Mouse (Mus musculus) G1E-ER4 (cell line): ENCODE measurements around the gene Zpbp2. TPM values are rescaled to one million over a fixed set of nuclear protein-coding genes. Genes with fewer than 3 reads are reported as not detected.

Source experiments
- GATA1 ChIP-seq: IDR thresholded peaks from one replicate; pipeline ENCODE4 v1.8.0; 2012; ENCODE audit warnings: low read length, inconsistent platforms
- polyA plus RNA-seq: library from polyadenylated mRNA; stranded (reverse); fragments of >175 nt; gene quantifications from 2 replicates; pipeline ENCODE4 v1.2.3, GENCODE M21; 2012

The Zpbp2 gene
- 0.35 and 0.39 TPM in 2 replicates for polyA plus RNA-seq

GRCm38 (mm10) chr11:98550975-98551828 lies at the start of gene Zpbp2:
Gene Zpbp2, plus strand, starts transcription at chr11:98551097.
- peak; percentile 86 for TF ChIP-seq GATA1

DNA sequence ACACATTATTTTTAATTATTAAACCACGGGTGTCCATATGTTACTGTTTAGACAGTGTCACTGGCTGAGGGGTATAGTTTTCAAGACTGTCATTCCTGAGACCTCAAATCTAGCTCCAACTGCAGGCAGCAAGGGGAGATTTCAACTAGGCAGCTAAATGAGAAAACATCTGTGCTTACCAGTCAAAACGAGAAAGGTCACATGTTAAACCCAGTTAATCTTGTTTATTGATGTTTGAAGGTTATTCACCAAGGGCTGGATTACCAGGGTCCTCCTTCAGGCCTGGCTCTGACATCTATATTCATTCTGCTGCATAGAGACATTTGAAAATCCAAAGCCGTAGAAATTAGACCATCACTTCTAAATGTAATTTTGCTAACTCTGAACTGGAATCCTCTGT lies 46.0 kb upstream of the Zpbp2 start:
- TF ChIP-seq GATA1 = no peak

- no peak for TF ChIP-seq GATA1
These were observed 41.5 kb upstream of the Zpbp2 start for GRCm38 (mm10) chr11:98509434-98509833.

- no peak for TF ChIP-seq GATA1
These were observed 40.8 kb upstream of the Zpbp2 start for GRCm38 (mm10) chr11:98510125-98510524.

GRCm38 (mm10) chr11:98512881-98513280 lies 38.0 kb upstream of the Zpbp2 start:
- TF ChIP-seq GATA1 = no peak

DNA sequence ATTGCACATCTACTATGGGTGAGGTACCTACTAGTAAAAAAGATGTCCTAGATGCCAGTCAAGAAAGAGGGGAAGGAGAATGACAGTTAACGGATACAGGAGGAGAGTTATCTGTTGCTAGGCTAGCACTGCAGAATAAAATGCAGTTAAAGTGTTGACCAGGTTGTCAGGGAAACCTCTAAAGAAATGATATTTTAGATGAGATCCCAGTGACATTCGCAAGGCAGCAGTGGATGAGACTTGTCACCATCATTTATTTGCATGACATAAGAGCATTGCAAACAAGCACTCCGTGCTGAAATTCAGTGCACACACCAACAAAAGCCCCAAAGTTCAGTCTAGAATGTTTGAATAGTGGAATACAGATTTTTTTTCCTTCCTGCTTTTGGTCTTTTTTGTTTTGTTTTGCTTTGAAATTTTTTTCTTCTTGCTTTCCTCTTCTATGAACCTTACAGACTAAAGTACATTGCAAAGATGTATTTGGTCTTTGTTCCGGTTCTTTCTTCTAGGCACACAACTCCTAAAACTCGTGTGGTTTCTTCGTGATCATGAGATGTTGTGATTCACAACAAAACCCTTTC lies 37.5 kb upstream of the Zpbp2 start:
- TF ChIP-seq GATA1 = no peak

DNA sequence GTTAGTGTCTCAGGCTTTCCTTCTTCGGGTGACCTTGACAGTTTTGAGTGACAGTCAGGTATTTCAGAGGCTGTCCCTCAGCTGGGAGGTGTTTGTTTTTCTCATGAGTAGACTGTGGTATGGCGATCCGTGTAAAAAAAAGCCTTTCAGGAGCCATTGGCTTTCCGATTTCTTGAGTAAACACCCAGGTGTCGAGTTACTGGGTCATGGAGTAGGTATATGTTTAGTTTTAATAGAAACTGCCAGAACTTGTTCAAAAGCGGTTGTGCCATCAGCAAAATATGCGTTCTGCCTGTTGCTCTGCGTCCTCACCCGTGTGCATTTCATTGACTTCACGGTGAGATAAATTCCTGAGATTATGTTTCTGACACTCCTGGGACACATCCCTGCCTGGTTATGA lies 30.4 kb upstream of the Zpbp2 start:
- TF ChIP-seq GATA1 = no peak

GRCm38 (mm10) chr11:98525140-98525539 lies 25.8 kb upstream of the Zpbp2 start:
- TF ChIP-seq GATA1 = no peak

DNA sequence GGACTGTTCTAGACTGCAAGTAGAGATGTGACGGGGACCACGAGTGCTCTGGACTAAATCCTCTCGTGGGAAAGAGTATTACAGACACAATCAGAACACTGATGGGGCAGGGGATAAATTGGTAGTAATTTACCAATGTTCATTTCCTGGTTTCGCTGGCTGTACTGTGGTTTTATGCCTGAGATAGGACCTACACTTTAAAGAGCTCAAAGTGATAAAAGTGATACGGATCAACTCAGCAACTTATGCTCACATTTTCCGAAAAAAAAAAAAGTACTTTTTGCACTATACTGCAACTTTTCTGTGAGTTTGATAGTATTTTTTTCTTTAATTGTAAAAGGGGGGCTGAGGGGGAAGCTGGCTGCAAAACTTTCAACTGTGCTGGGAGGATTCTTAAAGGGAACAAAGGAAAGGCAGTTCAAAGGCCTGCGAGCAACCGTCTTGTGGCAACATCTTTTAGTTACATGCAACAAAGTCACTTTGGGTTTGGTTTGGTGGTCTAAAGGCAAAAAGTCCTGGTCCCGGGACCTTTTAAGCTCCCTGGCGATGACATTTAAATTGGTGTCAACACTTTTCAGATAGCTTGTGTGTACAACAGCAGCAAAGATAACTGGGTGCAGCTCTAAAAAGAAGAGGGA lies 24.0 kb upstream of the Zpbp2 start:
- no peak for TF ChIP-seq GATA1

- no peak for TF ChIP-seq GATA1
These were observed 13.3 kb upstream of the Zpbp2 start for GRCm38 (mm10) chr11:98537480-98538034.

- TF ChIP-seq GATA1 = no peak
These were observed 10.6 kb upstream of the Zpbp2 start for GRCm38 (mm10) chr11:98540319-98540718.

DNA sequence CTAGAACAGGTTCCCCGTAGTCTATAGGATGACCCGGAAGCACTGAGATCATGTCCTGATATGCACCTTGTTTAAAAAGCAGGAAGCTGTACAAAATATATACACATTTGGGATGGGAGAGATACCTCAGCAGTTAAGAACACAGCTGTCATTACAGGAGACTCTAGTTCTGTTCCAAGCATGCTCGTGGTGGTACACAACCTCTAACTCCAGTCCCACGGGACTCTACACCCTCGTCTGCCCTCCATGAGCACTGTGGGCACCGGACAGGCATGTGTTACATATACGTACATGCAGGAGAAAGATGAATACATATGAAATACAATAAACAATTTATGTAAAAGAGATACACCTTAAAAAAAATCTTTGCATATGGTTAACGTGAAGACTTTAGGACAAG lies 8.3 kb upstream of the Zpbp2 start:
- no peak for TF ChIP-seq GATA1

- no peak for TF ChIP-seq GATA1
These were observed 7.5 kb upstream of the Zpbp2 start for GRCm38 (mm10) chr11:98543414-98543813.

GRCm38 (mm10) chr11:98544890-98545677 lies 5.8 kb upstream of the Zpbp2 start:
- no peak for TF ChIP-seq GATA1

DNA sequence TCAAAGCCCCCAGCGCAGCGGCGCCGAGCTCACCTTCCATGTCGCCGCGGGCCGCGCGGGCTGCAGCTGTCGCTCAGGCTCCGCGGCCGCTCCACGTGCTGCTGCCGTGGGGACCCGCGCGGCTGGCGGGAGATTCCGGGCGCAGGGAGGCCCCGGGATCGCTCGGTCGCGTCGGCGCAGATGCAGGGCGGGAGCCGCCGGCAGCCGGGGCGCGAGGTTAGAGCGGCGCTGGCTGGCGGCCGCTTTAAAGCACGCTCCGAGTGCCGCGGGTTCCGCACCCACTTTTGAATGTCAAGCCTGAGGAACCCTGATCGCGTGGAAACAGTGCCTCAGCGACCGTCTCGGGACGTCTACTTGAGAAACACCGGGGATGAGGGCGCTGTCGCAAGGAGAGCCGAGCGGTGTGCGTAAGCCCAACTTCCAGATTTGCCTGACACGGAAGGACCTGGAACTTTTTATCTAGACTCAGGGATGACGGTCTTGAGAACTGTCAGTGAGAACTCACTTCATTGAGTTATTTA lies 5.1 kb upstream of the Zpbp2 start, which contains the start of gene Ikzf3:
Ikzf3 (minus strand) TSS at position 321 of the 521 bp plus-strand sequence.
- no peak for TF ChIP-seq GATA1
